Mouse (Mus musculus): ENCODE measurements at regions not wholly inside any gene's neighbourhood (a gene's known extent, or its start where the extent isn't known, plus 50 kb on each side); places are given as distances from the start of the nearest gene placed in this dataset.

DNA sequence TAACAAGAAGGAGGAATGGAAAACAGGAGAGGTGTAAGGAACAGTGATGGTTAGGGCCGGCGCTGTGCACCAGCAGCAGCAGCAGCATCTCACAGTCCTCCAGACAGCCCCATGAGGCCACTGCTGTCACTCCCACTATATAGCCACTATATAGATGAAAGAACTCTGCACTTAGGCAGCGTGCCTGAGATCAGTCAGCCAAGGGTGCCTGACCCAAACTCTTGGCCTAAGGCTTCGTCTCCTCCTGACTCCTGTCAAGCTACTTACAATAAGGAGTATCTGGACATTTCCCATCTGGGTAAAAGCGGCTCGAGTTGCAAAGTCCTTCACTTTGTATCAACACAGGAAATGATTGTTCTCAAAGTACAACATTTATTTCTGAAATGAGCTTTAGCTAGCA, 100.8 kb upstream of the Selenok start:
- TF ChIP-seq CTCF (IDR thresholded peaks at IDR 0.05; ENCODE audit: low read depth), result peak; percentile 4; the same call in 1 of the 2 replicates
- H3K9me3 ChIP-seq (ENCODE audit: low read depth, low read length), result no peaks in the 10 kb centered on the region
- peak overlapping the region; percentile 47 for H3K27ac ChIP-seq (ENCODE audit: low read depth)
- peak; percentile 97 for ATAC-seq (ENCODE audit: insufficient read depth)
- no peak overlapping the region for H3K9ac ChIP-seq
- H3K4me3 ChIP-seq (ENCODE audit: low read depth, low read length), result no peak overlapping the region
- H3K27me3 ChIP-seq (ENCODE audit: insufficient read depth, low read length), result no peaks in the 10 kb centered on the region
- H3K4me1 ChIP-seq (ENCODE audit: insufficient read depth), result no peaks in the 10 kb centered on the region; the same call in 1 of the 2 replicates
- H3K4me2 ChIP-seq, result no peak overlapping the region
- DNase-seq, result peak; percentile 92
- WGBS, result 16% methylated on average over 6 of the region's 6 CpGs
- H3K36me3 ChIP-seq (ENCODE audit: insufficient read depth), result no peaks in the 10 kb centered on the region

DNA sequence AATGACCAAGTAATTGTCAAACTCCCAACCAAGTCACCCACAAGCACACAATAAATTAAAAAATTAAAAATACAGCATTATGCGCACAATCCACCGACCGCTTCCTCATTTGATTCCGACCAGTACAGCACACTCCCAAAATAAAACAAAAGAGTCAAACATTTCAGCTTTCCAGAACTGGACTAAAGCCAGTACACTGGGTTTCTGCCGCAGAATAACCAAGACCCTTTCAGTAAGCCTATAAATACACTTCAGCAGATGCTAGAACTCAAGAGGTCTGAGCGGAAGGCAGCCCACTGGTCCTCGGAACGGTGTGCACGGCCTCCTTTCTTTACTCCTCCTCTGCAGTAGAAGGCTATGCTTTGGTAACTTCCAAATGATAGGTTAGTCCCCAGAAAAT, 98.2 kb upstream of the Selenok start:
- no peaks in the 10 kb centered on the region; the same call in none of the 2 replicates for H3K4me1 ChIP-seq (ENCODE audit: insufficient read depth)
- H3K4me2 ChIP-seq, result no peak overlapping the region
- DNase-seq (peak; percentile 30), ATAC-seq (ENCODE audit: insufficient read depth) (no peak)
- H3K27me3 ChIP-seq (ENCODE audit: insufficient read depth, low read length), result no peaks in the 10 kb centered on the region
- H3K36me3 ChIP-seq (ENCODE audit: insufficient read depth), result no peaks in the 10 kb centered on the region
- H3K9me3 ChIP-seq (ENCODE audit: low read depth, low read length), result no peaks in the 10 kb centered on the region
- TF ChIP-seq CTCF (IDR thresholded peaks at IDR 0.05; ENCODE audit: low read depth), result no peak
- H3K9ac ChIP-seq, result no peak overlapping the region
- no peak overlapping the region for H3K27ac ChIP-seq (ENCODE audit: low read depth)
- H3K4me3 ChIP-seq (ENCODE audit: low read depth, low read length), result no peak overlapping the region
- 69% methylated on average over 9 of the region's 9 CpGs for WGBS

DNA sequence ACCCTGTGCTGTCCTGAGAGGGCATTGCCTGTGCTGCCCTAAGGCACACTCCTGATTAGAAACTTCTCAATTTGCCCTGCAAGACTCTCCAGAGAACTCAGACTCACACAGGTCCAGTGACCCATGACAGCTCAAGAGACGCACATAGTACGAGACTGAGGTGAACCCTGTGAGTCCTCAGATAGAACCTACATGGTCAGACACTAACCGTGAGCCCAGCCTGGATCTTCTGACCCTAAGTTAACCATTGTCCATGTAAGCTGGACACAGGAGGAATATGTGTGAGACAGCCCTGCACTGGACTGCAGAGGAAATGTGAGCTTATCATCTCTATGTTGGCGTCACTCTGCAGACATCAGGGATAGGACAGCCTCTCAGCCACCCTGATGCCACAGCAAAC, 91.4 kb upstream of the Selenok start:
- Histone ChIP-seq H3K36me3 (ENCODE audit: insufficient read depth) (no peaks in the 10 kb centered on the region), H3K9me3 (ENCODE audit: low read depth, low read length) (no peaks in the 10 kb centered on the region), H3K9ac (no peak overlapping the region), H3K4me1 (ENCODE audit: insufficient read depth) (no peaks in the 10 kb centered on the region; the same call in 1 of the 2 replicates), H3K27ac (ENCODE audit: low read depth) (no peak overlapping the region), H3K4me2 (no peak overlapping the region), H3K27me3 (ENCODE audit: insufficient read depth, low read length) (no peaks in the 10 kb centered on the region), H3K4me3 (ENCODE audit: low read depth, low read length) (no peak overlapping the region)
- ATAC-seq (ENCODE audit: insufficient read depth) (no peak), DNase-seq (no peak)
- WGBS, result 78% methylated on average over 4 of the region's 4 CpGs
- no peak for TF ChIP-seq CTCF (IDR thresholded peaks at IDR 0.05; ENCODE audit: low read depth)

DNA sequence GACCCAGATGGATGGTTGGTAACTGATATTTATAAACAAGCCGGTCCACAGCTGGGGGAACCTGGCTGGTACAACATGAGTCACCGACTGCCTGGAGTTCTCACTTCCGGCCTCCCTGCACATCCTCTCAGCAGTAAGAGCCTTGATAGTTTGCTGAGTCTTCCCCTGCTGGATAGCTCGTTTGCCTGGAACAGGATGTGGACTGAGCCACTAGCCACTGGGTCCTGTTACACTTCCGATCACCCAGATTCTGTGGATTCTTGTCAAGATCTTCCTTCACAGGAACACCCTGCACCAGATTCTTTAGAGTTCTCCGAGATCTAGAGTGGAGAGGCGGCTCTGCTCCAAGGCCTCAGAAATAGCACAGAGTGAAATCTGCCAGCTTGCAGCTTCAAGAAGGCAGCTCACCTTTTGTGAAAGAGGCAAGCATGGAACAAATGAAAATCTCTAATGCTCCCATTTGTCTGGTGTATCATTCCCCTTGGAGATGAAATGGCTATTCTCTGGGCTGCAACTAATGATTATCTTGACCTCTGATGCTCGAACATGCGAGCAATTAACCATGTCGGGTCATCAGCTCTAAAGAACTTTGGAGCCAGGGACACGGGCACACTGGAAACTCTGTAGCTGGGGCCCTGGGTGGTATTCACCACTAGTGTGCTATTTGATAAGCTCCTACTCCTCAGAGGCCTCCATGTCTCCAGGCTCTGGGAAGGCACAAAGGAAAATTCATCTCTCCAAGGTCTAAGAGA, 90.3 kb upstream of the Selenok start:
- Histone ChIP-seq H3K9me3 (ENCODE audit: low read depth, low read length) (no peaks in the 10 kb centered on the region), H3K4me2 (no peak overlapping the region), H3K36me3 (ENCODE audit: insufficient read depth) (no peaks in the 10 kb centered on the region), H3K27ac (ENCODE audit: low read depth) (no peak overlapping the region), H3K4me1 (ENCODE audit: insufficient read depth) (peaks cover 3% of the 10 kb centered on the region; the same call in 1 of the 2 replicates), H3K4me3 (ENCODE audit: low read depth, low read length) (no peak overlapping the region), H3K27me3 (ENCODE audit: insufficient read depth, low read length) (no peaks in the 10 kb centered on the region), H3K9ac (no peak overlapping the region)
- DNase-seq (peak; percentile 56), ATAC-seq (ENCODE audit: insufficient read depth) (peak; percentile 54; the same call in 1 of the 2 replicates)
- no peak for TF ChIP-seq CTCF (IDR thresholded peaks at IDR 0.05; ENCODE audit: low read depth)
- WGBS, result 49% methylated on average over 11 of the region's 11 CpGs

DNA sequence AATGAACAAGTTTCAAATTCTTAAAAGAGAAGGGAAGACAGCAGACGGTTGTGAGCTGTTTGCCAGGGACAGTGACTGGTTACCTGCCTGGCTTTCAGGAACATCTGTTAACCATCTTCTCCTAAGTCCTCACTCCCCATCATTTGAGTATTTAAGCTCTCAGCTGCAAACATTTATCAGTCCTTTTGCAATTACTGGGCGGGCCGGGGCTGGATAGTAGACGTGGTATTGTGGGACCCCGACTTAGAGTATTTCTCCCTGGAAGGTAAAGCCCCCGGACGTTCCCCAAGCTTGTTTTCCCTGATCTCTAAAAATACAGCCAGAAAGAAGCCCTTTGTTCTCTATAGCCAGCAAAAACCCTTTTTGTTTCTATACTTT, 89.7 kb upstream of the Selenok start:
- WGBS, result 76% methylated on average over 7 of the region's 7 CpGs
- H3K4me3 ChIP-seq (ENCODE audit: low read depth, low read length), result no peak overlapping the region
- no peak for ATAC-seq (ENCODE audit: insufficient read depth)

DNA sequence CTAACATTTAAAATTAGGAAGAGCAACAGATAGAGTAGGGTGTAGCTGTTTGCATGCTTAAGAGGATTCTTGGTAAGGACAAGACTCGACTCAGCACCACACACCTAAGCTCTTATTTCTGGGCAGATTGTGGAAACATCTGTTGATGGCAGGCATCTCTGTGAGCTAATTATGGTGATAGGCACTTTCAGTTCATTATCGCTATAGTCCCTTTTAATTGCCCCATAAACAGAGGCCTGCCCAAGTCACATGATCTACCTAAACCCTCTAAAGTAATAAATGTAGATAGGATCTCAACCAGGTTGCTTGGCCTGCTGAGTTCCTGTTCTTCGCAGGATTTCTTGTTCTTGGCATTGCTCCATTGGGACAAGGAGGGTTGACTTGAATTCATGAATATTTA, 88.8 kb upstream of the Selenok start:
- H3K4me2 ChIP-seq, result no peak overlapping the region
- ATAC-seq (ENCODE audit: insufficient read depth) (no peak), DNase-seq (no peak)
- H3K27me3 ChIP-seq (ENCODE audit: insufficient read depth, low read length), result no peaks in the 10 kb centered on the region
- H3K9ac ChIP-seq, result no peak overlapping the region
- H3K4me1 ChIP-seq (ENCODE audit: insufficient read depth), result peaks cover 3% of the 10 kb centered on the region; the same call in 1 of the 2 replicates
- 96% methylated on average over 3 of the region's 3 CpGs for WGBS
- H3K27ac ChIP-seq (ENCODE audit: low read depth), result no peak overlapping the region
- no peaks in the 10 kb centered on the region for H3K36me3 ChIP-seq (ENCODE audit: insufficient read depth)
- H3K9me3 ChIP-seq (ENCODE audit: low read depth, low read length), result no peaks in the 10 kb centered on the region
- no peak overlapping the region for H3K4me3 ChIP-seq (ENCODE audit: low read depth, low read length)
- TF ChIP-seq CTCF (IDR thresholded peaks at IDR 0.05; ENCODE audit: low read depth), result no peak

More for the DNA sequence above, 89.7 kb upstream of the Selenok start:
- H3K27ac ChIP-seq (ENCODE audit: low read depth), result no peak overlapping the region
- H3K9ac ChIP-seq, result no peak overlapping the region
- DNase-seq, result no peak
- no peaks in the 10 kb centered on the region for H3K27me3 ChIP-seq (ENCODE audit: insufficient read depth, low read length)
- no peak for TF ChIP-seq CTCF (IDR thresholded peaks at IDR 0.05; ENCODE audit: low read depth)
- H3K36me3 ChIP-seq (ENCODE audit: insufficient read depth), result no peaks in the 10 kb centered on the region
- peaks cover 3% of the 10 kb centered on the region; the same call in 1 of the 2 replicates for H3K4me1 ChIP-seq (ENCODE audit: insufficient read depth)
- no peaks in the 10 kb centered on the region for H3K9me3 ChIP-seq (ENCODE audit: low read depth, low read length)
- no peak overlapping the region for H3K4me2 ChIP-seq

DNA sequence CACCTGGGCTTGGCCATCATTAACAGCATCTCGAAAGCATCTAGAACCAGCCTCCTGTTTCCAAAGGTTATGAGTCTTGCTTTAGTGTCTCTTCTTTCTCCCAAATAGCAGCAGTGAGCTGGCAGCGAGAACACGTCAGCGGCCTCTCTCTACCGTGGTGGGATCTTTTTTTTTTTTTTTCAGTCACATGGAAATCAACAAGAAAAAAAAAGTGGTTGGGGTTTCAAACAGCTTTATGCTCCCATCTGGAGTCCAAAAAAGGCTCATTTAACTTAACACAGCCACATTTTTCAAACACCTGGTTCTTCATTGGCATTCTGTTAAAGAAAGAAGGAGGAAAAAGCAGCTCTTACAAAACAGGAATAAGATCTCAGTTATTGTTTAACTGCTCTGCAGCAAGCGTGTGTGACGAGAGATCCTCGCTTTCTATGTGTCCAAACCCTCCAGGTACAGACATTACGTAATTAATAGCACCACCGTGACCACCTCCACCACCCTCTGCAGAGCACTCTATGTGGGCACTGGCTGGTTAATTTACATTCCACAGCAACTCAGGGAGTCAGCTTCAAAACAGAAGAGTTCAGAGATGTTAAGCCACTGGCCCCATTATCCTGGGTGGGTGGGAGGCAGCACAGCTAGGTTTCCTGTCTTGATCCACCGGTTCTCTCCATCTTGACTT, 85.3 kb upstream of the Selenok start:
- Histone ChIP-seq H3K27me3 (ENCODE audit: insufficient read depth, low read length) (no peaks in the 10 kb centered on the region), H3K4me3 (ENCODE audit: low read depth, low read length) (no peak overlapping the region), H3K4me2 (no peak overlapping the region), H3K4me1 (ENCODE audit: insufficient read depth) (peaks cover 3% of the 10 kb centered on the region; the same call in 1 of the 2 replicates), H3K27ac (ENCODE audit: low read depth) (no peak overlapping the region), H3K9me3 (ENCODE audit: low read depth, low read length) (no peaks in the 10 kb centered on the region), H3K9ac (no peak overlapping the region), H3K36me3 (ENCODE audit: insufficient read depth) (no peaks in the 10 kb centered on the region)
- DNase-seq (no peak), ATAC-seq (ENCODE audit: insufficient read depth) (no peak)
- no peak for TF ChIP-seq CTCF (IDR thresholded peaks at IDR 0.05; ENCODE audit: low read depth)
- 57% methylated on average over 11 of the region's 11 CpGs for WGBS

Data from lung, embryonic 14.5 days (tissue).